Mouse (Mus musculus): ENCODE results near the gene Chrna5. TPM values are rescaled to one million over a fixed set of nuclear protein-coding genes. Genes with fewer than 3 reads are reported as not detected.

Gene Chrna5
- polyA plus RNA-seq, 1 experiment from 2014 or later: 4.0 TPM

Other genes with a start within 250 kb of the Chrna5 start
- gene Wdr61, start 246.4 kb upstream of the Chrna5 start, polyA plus RNA-seq (2015; fragmentation: Nextera tagmentation; extraction: Ambion mirVana): 119 and 120 TPM in 2 replicates
- gene Crabp1, start 216.1 kb upstream of the Chrna5 start, polyA plus RNA-seq (2015; fragmentation: Nextera tagmentation; extraction: Ambion mirVana): 83.3 and 117 TPM in 2 replicates
- gene Ireb2, start 117.1 kb upstream of the Chrna5 start, polyA plus RNA-seq (2015; fragmentation: Nextera tagmentation; extraction: Ambion mirVana): 49.5 and 53.1 TPM in 2 replicates
- 2.9 and 3.0 TPM in 2 replicates for gene Hykk, start 63.6 kb upstream of the Chrna5 start, polyA plus RNA-seq (2015; fragmentation: Nextera tagmentation; extraction: Ambion mirVana)
- 272 and 282 TPM in 2 replicates for gene Psma4, start 30.1 kb upstream of the Chrna5 start, polyA plus RNA-seq (2015; fragmentation: Nextera tagmentation; extraction: Ambion mirVana)
- gene AY074887, start 29.9 kb upstream of the Chrna5 start, polyA plus RNA-seq (2015; fragmentation: Nextera tagmentation; extraction: Ambion mirVana): 1.1 and 1.2 TPM in 2 replicates
- gene Chrna3, start 45.7 kb downstream of the Chrna5 start, polyA plus RNA-seq (2015; fragmentation: Nextera tagmentation; extraction: Ambion mirVana): 10.6 and 11.5 TPM in 2 replicates
- gene Chrnb4, start 67.9 kb downstream of the Chrna5 start, polyA plus RNA-seq (2015; fragmentation: Nextera tagmentation; extraction: Ambion mirVana): 0.89 and 0.99 TPM in 2 replicates
- 32.2 and 38.7 TPM in 2 replicates for gene Ube2q2, start 168.0 kb downstream of the Chrna5 start, polyA plus RNA-seq (2015; fragmentation: Nextera tagmentation; extraction: Ambion mirVana)
- 87.8 and 89.2 TPM in 2 replicates for gene Fbxo22, start 228.0 kb downstream of the Chrna5 start, polyA plus RNA-seq (2015; fragmentation: Nextera tagmentation; extraction: Ambion mirVana)

Measured in midbrain, embryonic 13.5 days (tissue).